Mouse (Mus musculus): ENCODE data around the gene Cab39l.
A peak's percentile ranks its signal among the peaks of the same experiment; 100 is the strongest.
"Not testable (repeated sequence)": the region's sequence is repeated elsewhere in the genome, so short reads cannot be mapped to it uniquely, and the experiment has no call there.

Gene Cab39l

GRCm38 (mm10) chr14:59566756-59567155, 126.0 kb downstream of the Cab39l start:
- no peak for DNase-seq (ENCODE audit: low spot score in 2 of 2)

DNA sequence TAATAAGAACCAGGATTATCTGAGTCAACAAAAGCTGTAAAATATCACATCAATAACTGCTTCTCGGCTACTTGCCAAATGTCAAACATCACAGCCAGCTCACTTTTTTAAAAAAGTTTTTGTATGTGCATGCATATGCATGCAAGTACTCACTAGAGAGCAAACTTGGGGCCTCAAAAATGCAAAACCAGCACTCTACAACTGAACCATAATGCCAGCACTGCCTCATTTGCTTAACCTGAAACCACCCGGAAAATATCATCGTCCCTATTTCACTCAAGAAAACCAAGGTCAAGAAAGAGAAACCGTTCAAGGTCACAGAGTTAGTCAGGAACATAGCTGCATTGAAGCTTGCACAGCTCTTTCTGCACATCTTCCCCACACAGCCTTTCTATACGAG, 135.6 kb downstream of the Cab39l start:
- DNase-seq (ENCODE audit: low spot score in 2 of 2), result no peak

DNA sequence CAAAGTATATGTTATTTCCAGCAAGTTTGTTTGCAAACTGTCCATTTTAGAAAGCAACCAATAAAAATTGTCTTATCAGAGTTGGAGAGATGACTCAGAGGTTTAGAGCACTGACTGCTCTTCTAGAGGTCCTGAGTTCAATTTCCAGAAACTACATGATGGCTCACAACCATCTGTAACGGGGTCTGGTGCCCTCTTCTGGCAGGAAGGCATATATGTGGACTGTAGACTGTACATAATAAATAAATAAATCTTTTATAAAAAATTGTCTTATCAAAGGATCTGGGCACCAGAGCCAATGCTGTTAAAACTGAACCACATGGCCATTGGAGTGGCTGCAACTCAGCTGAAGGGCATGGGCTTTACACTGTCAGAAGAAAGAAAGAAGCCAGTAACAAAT, 149.8 kb downstream of the Cab39l start:
- DNase-seq (ENCODE audit: low spot score in 2 of 2), result peak in 1 of 2 experiments; percentile 11

DNA sequence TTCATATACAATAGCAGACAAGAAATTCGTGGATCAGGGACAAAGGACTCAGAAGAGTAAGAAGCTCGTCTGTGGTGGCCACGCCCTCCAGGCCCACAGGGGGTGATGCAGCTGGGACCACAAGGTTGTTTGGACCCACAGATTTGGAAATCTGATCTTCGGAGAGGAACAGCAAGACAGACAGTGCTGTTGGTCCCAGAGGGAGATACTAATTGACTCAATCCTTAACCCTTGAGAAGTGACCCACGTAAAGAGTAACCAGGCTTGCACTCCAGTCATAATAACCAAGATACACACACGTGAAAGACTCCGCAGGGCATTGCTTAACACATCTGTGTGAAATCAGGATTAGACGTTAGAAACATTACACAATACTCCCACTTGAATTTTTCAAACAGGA, 151.1 kb downstream of the Cab39l start:
- DNase-seq (ENCODE audit: low spot score in 2 of 2), result no peak

- no peak for DNase-seq (ENCODE audit: low spot score in 2 of 2)
Observed at GRCm38 (mm10) chr14:59592593-59592992, 151.8 kb downstream of the Cab39l start.

DNA sequence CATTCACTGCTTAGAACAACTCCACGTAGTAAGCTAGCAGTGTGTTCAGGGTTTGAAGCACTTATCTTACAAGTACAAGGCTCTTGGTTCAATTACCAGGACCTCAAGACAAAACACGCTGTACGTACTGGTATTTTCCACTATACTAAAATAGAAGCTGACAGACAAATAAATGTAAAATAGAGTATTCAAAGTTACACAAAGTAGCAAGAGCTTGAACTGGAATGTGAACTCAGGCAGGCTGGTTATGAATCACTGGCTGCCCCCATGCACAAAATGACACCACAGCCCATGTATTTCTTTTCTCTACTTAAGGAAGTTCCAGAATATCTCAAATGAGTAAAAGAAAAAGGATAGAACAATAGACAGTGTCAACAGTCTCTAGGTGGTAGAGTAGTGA, 154.2 kb downstream of the Cab39l start:
- no peak for DNase-seq (ENCODE audit: low spot score in 2 of 2)

- peak; percentile 93 to 96 for DNase-seq (ENCODE audit: low spot score in 2 of 2)
Observed at GRCm38 (mm10) chr14:59597398-59598259, 156.9 kb downstream of the Cab39l start, which contains the start of gene Cdadc1. Gene Cdadc1 (minus strand): TSS chr14:59597959.

DNA sequence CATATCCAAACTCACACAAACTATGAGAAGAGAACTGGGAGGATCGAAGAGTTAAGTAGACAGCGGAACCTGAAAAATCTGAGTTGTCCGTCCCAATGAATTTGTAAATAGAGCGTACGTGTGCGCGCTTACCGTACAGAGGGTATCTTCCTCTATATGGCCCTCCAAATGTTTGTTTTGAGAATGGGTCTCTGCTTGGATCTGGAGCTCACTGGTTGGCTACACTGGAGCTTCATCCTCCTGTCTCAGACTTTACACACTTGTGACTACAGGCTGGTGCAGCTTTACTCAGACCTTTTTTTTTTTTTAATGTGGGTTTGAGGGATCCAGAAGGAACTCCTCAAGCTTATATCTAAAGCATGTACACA, 157.5 kb downstream of the Cab39l start:
- no peak for DNase-seq (ENCODE audit: low spot score in 2 of 2)

DNA sequence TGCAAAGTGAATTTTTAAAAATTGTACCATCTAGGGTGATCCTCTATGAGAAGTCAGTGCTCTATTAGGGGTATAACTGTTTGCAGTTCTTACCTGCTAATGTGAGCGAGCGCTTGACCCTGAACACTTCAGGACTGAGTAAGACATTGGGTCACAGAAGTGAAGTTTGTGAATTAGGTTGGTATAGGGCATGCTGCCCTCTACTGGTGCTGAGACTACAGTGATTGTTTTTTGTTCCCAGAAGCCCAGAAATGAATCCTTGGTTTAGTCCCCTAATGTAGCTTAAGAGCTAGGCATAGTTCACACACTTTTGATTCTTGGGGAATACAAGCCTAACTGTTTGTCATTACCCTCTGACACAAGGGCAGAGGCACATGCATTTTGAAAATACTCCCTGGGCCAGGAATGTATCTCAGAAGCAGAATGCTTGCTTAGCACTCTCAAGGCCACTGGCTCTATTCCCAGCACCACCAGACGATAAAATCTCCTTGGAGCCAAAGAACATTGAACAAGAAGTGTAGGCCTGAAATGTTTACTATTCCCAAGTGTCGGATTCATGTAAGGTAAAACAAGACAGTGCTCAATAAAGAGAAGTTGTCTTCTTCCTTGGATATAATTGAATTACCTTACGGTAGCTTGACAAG, 163.4 kb downstream of the Cab39l start:
- DNase-seq (ENCODE audit: low spot score in 2 of 2), result no peak

- DNase-seq (ENCODE audit: low spot score in 2 of 2), result peak; percentile 23 to 33
Observed at GRCm38 (mm10) chr14:59605671-59606353, 165.0 kb downstream of the Cab39l start.

DNA sequence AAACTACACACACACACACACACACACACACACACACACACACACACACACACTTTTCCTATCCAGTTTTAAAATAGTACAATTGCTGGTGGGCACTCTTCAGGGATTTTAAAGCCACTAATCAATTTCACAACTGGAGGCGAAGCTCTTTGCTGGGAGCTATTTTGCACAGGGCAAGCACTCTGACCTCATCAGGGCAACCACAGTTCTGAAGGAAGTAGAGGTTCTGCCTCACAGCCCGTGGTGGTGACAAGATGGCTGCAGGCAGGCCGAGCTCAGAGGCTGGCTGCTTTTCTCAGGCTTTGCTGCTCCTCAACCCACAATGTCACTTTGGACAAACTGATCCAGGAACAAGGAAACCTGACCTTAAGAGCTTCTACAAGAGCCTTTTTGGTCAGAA, 166.2 kb downstream of the Cab39l start:
- DNase-seq (ENCODE audit: low spot score in 2 of 2), result no peak

DNA sequence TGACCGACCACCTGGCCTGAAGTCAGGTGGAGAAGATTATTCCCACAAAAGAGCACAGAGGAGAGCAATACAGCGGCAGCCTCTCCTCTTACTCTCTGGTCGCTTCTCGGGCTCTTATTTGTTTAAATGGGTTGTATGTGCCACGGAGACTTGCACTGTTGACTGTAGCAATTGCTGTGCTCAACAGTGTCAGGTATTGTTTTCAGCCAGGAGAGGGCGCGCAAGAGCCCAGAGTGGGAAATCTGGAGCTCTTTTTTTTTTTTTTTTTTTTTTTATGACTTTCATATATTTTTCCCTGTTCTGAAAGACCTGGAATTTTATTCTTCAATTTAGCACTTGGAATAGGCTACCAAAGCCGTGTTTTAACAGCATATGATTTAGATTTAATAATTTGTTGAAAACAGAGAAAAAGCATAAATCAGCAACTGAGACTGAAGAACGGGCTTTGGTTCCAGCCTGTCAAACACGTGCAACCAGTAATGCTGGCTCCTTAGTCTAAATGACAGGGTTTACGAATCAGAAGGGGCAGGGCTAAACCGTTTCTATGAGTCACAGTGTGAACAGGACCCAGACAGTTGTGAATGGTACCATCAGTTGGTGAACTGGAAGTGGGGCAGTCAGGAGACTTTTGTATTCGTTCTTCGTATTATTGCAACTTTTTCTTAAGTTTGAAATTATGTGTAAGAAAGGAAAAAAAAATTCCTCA, 172.3 kb downstream of the Cab39l start:
- peak in 1 of 2 experiments; percentile 14 for DNase-seq (ENCODE audit: low spot score in 2 of 2)

DNA sequence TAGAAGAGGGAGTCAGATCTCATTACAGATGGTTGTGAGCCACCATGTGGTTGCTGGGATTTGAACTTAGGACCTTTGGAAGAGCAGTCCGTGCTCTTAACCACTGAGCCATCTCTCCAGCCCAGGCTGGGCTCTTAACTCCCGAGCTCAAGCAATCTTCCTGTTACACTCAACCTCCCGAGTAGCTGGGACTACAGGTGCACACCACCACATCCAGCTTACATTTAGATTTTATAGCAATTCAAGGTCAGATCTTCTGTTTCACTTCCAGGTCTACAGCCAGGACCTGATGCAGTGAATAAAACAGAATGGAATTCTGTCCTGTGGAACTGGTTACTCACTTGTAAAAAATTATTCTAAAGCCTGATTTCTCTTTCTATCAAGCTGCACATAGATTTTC, 173.4 kb downstream of the Cab39l start:
- DNase-seq (ENCODE audit: low spot score in 2 of 2), result not testable (repeated sequence)

DNA sequence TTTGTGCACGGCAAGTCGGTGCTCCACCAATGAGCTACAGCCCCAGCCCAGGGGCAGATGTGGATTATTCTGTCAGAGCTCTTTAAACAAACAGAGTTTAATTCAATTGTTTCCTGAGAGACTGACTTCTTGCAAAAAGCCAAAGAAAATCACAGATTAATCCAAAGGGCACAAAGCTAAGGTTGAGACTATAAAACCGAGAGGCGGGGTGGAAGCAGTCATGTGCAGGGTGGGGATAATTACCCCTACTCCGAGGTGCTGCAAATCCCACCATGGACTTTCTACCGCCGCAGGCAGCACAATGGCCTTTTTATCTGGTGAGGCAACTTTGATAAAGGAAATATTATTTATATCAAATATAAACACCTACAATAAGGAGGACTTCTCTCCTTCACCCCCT, 176.0 kb downstream of the Cab39l start:
- no peak for DNase-seq (ENCODE audit: low spot score in 2 of 2)

DNA sequence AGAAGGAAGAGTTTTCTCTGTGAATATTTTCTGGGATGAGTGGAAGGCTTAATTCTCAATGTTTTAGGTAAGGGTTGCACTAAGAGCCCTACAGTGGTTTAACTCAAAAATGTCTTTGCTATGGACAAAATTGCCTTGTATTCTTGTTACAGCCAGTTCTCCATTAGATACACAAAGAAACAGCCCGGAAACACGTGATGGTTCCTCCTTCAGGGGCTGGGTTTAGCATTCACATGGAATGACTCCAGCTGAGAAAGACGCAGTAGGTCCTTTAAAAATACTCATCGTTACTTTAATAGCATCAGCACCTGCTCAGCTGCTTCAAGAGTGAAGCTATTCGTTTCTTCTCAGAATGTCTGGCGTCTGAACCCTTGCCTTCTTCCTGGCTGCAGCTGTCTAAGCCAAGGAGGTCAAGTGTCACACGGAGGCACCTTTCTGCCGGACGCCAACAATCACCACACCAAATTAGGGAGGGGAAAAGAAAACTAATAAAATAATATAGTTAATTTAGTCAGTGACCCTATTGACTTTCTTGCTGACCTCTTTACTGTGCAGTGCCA, 183.6 kb downstream of the Cab39l start:
- no peak for DNase-seq (ENCODE audit: low spot score in 2 of 2)

- DNase-seq (ENCODE audit: low spot score in 2 of 2), result peak; percentile 52 to 64
Observed at GRCm38 (mm10) chr14:59625158-59625805, 184.5 kb downstream of the Cab39l start, which contains the start of gene Shisa2. Gene Shisa2 (plus strand): TSS chr14:59625308.

DNA sequence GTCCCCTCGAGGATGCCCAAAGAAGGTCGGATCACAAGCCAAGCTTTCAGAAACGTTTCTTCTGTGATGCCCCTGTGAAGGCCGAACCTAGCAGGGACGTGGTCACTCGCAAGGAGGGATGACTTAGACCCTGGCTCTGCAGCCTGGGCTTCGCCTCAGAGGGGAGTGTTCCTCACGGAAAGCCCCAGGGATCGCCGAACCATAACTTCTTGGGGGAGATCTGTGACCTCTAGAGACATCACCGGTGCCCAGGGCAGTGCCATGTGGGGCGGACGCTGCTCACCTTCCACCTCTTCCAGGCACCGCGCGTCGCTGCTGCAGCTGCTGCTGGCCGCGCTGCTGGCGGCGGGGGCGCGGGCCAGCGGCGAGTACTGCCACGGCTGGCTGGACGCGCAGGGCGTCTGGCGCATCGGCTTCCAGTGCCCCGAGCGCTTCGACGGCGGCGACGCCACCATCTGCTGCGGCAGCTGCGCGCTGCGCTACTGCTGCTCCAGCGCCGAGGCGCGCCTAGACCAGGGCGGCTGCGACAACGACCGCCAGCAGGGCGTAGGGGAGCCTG, 185.1 kb downstream of the Cab39l start:
- DNase-seq (ENCODE audit: low spot score in 2 of 2), result no peak

- no peak for DNase-seq (ENCODE audit: low spot score in 2 of 2)
Observed at GRCm38 (mm10) chr14:59626711-59627110, 185.9 kb downstream of the Cab39l start.

- DNase-seq (ENCODE audit: low spot score in 2 of 2), result no peak
Observed at GRCm38 (mm10) chr14:59627142-59627680, 186.4 kb downstream of the Cab39l start.

- no peak for DNase-seq (ENCODE audit: low spot score in 2 of 2)
Observed at GRCm38 (mm10) chr14:59627823-59628222, 187.1 kb downstream of the Cab39l start.

Data from heart, adult 9 months (tissue).